Mouse (Mus musculus) layer of hippocampus, adult 8-10 months (tissue): ENCODE results near the gene Slc7a4. TPM values are rescaled to one million over a fixed set of nuclear protein-coding genes. Genes with fewer than 3 reads are reported as not detected.

ENCODE experiments used
- DNase-seq, 2 experiments: peaks; one replicate each; pipeline ENCODE4 v3.0.0; 2022; ENCODE audit warnings: low spot score in 2 of 2
- total RNA-seq, 4 experiments: library from RNA; stranded (reverse); gene quantifications; 2 replicates each; pipeline ENCODE4 v1.2.4; 2022

The Slc7a4 gene
- total RNA-seq, 4 experiments from 2014 or later, result 80.6 to 117 (median 97.4) TPM

GRCm38 (mm10) chr16:17524156-17524555 lies 58.9 kb downstream of the Slc7a4 start:
- no peak for DNase-seq

Other genes with a start within 250 kb of the Slc7a4 start
- 10 to 100 TPM; 19.5 to 21.6 (median 20.7) TPM for gene Snap29, start 177.2 kb downstream of the Slc7a4 start, total RNA-seq
- 100 to 1,000 TPM; 261 to 306 (median 301) TPM for gene Pi4ka, start 176.9 kb downstream of the Slc7a4 start, total RNA-seq
- 10 to 100 TPM; 35.3 to 49.3 (median 38.4) TPM for gene Crkl, start 131.2 kb downstream of the Slc7a4 start, total RNA-seq
- 100 to 1,000 TPM in 2 of 4 experiments, 10 to 100 TPM in 2; 92.5 to 137 (median 109) TPM for gene Aifm3, start 93.6 kb downstream of the Slc7a4 start, total RNA-seq
- 100 to 1,000 TPM; 194 to 222 (median 203) TPM for gene Lztr1, start 74.5 kb downstream of the Slc7a4 start, total RNA-seq
- gene Thap7, start 52.1 kb downstream of the Slc7a4 start, total RNA-seq, result 10 to 100 TPM; 42.9 to 47.0 (median 45.1) TPM
- 1 to 10 TPM in 3 of 4 experiments, under 1 TPM in 1; 0.91 to 1.6 (median 1.4) TPM for gene Lrrc74b, start 22.0 kb downstream of the Slc7a4 start, total RNA-seq
- gene P2rx6, start 21.3 kb downstream of the Slc7a4 start, total RNA-seq, result 1 to 10 TPM; 1.2 to 1.9 (median 1.6) TPM
- 10 to 100 TPM; 51.8 to 70.7 (median 60.0) TPM for gene Smpd4, start 36.1 kb upstream of the Slc7a4 start, total RNA-seq
- gene Ccdc74a, start 63.3 kb upstream of the Slc7a4 start, total RNA-seq, result 10 to 100 TPM; 29.8 to 42.6 (median 41.3) TPM
- 10 to 100 TPM; 72.6 to 84.6 (median 78.3) TPM for gene Med15, start 149.7 kb upstream of the Slc7a4 start, total RNA-seq
- 100 to 1,000 TPM in 2 of 4 experiments, 10 to 100 TPM in 2; 95.8 to 105 (median 101) TPM for gene Klhl22, start 176.4 kb upstream of the Slc7a4 start, total RNA-seq
- gene Scarf2, start 214.1 kb upstream of the Slc7a4 start, total RNA-seq, result 1 to 10 TPM; 1.9 to 4.7 (median 3.0) TPM
- 1 to 10 TPM; 2.7 to 3.9 (median 3.4) TPM for gene B830017H08Rik, start 249.9 kb upstream of the Slc7a4 start, total RNA-seq